Mouse (Mus musculus): ENCODE measurements around the gene Ankrd13d.

Gene Ankrd13d

GRCm38 (mm10) chr19:4227894-4228678 lies 54.9 kb downstream of the Ankrd13d start:
- DNase-seq (ENCODE audit: low spot score in 2 of 2) = peak; percentile 44 to 64

DNA sequence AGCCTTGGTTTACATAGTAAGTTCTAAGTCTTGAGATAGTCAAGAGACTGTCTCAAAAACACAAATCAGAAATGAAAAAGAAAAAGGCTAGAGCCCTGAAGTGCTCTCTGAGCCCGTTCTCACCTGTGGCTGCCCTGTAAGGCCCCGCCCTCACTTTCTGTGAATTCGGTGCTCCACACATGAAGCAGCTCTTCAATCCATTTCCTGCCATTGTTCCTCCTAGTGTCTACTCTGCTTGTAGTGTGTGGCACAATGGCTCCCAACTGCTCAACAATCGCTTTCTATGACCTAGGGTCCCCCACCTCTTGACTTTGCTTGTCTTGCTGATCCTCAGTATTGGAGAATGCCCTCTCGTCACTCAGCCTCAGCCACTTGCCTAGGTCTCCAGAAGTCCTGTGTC lies 55.5 kb downstream of the Ankrd13d start:
- no peak for DNase-seq (ENCODE audit: low spot score in 2 of 2)

GRCm38 (mm10) chr19:4226779-4227178 lies 56.2 kb downstream of the Ankrd13d start:
- DNase-seq (ENCODE audit: low spot score in 2 of 2) = no peak

- DNase-seq (ENCODE audit: low spot score in 2 of 2) = no peak
These were observed 60.8 kb downstream of the Ankrd13d start for GRCm38 (mm10) chr19:4222165-4222564.

- DNase-seq (ENCODE audit: low spot score in 2 of 2) = no peak
These were observed 61.8 kb downstream of the Ankrd13d start for GRCm38 (mm10) chr19:4220957-4221743.

DNA sequence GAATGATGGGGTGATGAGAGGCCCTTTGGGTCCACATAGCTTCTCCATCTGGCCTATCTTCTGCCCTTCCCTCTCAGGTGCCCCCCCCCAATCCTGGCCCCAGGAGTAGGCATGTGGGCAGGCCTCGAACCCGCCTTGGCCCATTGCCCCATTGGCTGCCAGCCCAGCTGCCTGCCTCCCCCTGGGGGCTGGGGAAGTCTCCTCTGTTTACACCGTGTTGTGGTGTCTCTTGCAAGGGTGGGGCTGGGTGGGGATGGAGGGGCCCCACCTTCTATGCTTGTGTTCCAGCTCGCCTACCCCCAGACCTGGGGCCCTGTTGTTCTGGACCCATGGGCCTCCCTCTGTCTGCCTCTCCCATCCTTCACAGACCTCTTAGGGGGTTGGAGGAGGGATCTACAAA lies 62.5 kb downstream of the Ankrd13d start:
- no peak for DNase-seq (ENCODE audit: low spot score in 2 of 2)
